Mouse (Mus musculus): ENCODE measurements around the gene Syn3. TPM values are rescaled to one million over a fixed set of nuclear protein-coding genes. Genes with fewer than 3 reads are reported as not detected.

Syn3 gene
- polyA plus RNA-seq, 1 experiment from 2014 or later = 7.4 TPM

GRCm38 (mm10) chr10:86365632-86366092 is 133.0 kb downstream of the Syn3 start:
- H3K36me3 ChIP-seq (ENCODE audit: insufficient read depth, low read length) = no peaks in the 10 kb centered on the region
- WGBS = 20% methylated on average over 5 of the region's 5 CpGs
- peaks cover 35% of the 10 kb centered on the region for H3K4me1 ChIP-seq (ENCODE audit: insufficient read depth, low read length)
- no peak overlapping the region for H3K9ac ChIP-seq (replicated peaks; ENCODE audit: low read length)
- no peak overlapping the region for H3K4me2 ChIP-seq (replicated peaks; ENCODE audit: low read depth, low read length)
- no peaks in the 10 kb centered on the region for H3K27me3 ChIP-seq (ENCODE audit: insufficient read depth, low read length)
- no peak overlapping the region for H3K4me3 ChIP-seq (ENCODE audit: low read length)
- H3K27ac ChIP-seq (ENCODE audit: low read length) = 0 out of 2 replicates have a peak overlapping the region, but pooled peaks have one; percentile 16
- no peaks in the 10 kb centered on the region for H3K9me3 ChIP-seq (ENCODE audit: low read length)
- peak; percentile 92 for ATAC-seq (ENCODE audit: low FRiP score, low TSS enrichment)

- Histone ChIP-seq H3K9me3 (ENCODE audit: low read length) (no peaks in the 10 kb centered on the region), H3K4me2 (replicated peaks; ENCODE audit: low read depth, low read length) (no peak overlapping the region), H3K4me1 (ENCODE audit: insufficient read depth, low read length) (peaks cover 37% of the 10 kb centered on the region), H3K9ac (replicated peaks; ENCODE audit: low read length) (no peak overlapping the region), H3K27me3 (ENCODE audit: insufficient read depth, low read length) (no peaks in the 10 kb centered on the region), H3K27ac (ENCODE audit: low read length) (no peak overlapping the region), H3K36me3 (ENCODE audit: insufficient read depth, low read length) (no peaks in the 10 kb centered on the region), H3K4me3 (ENCODE audit: low read length) (no peak overlapping the region)
- ATAC-seq (ENCODE audit: low FRiP score, low TSS enrichment) = no peak
- WGBS = 76% methylated on average over 8 of the region's 8 CpGs
Measured at GRCm38 (mm10) chr10:86363669-86364309, 134.9 kb downstream of the Syn3 start.

- no peak overlapping the region for H3K27ac ChIP-seq (ENCODE audit: low read length)
- peaks cover 12% of the 10 kb centered on the region for H3K4me1 ChIP-seq (ENCODE audit: insufficient read depth, low read length)
- H3K4me2 ChIP-seq (replicated peaks; ENCODE audit: low read depth, low read length) = no peak overlapping the region
- H3K27me3 ChIP-seq (ENCODE audit: insufficient read depth, low read length) = no peaks in the 10 kb centered on the region
- no peaks in the 10 kb centered on the region for H3K9me3 ChIP-seq (ENCODE audit: low read length)
- WGBS = 42% methylated on average over 4 of the region's 4 CpGs
- no peak for ATAC-seq (ENCODE audit: low FRiP score, low TSS enrichment)
- H3K9ac ChIP-seq (replicated peaks; ENCODE audit: low read length) = no peak overlapping the region
- no peaks in the 10 kb centered on the region for H3K36me3 ChIP-seq (ENCODE audit: insufficient read depth, low read length)
- no peak overlapping the region for H3K4me3 ChIP-seq (ENCODE audit: low read length)
Measured at GRCm38 (mm10) chr10:86359699-86360098, 139.0 kb downstream of the Syn3 start.

- 59% methylated on average over 2 of the region's 2 CpGs for WGBS
- Histone ChIP-seq H3K4me2 (replicated peaks; ENCODE audit: low read depth, low read length) (no peak overlapping the region), H3K4me3 (ENCODE audit: low read length) (no peak overlapping the region), H3K27ac (ENCODE audit: low read length) (no peak overlapping the region), H3K27me3 (ENCODE audit: insufficient read depth, low read length) (no peaks in the 10 kb centered on the region), H3K9ac (replicated peaks; ENCODE audit: low read length) (no peak overlapping the region), H3K4me1 (ENCODE audit: insufficient read depth, low read length) (peaks cover 8% of the 10 kb centered on the region), H3K9me3 (ENCODE audit: low read length) (no peaks in the 10 kb centered on the region), H3K36me3 (ENCODE audit: insufficient read depth, low read length) (no peaks in the 10 kb centered on the region)
- ATAC-seq (ENCODE audit: low FRiP score, low TSS enrichment) = no peak
Measured at GRCm38 (mm10) chr10:86359208-86359607, 139.5 kb downstream of the Syn3 start.

- ATAC-seq (ENCODE audit: low FRiP score, low TSS enrichment) = no peak
- no peak overlapping the region for H3K4me2 ChIP-seq (replicated peaks; ENCODE audit: low read depth, low read length)
Measured at GRCm38 (mm10) chr10:86358307-86358975, 140.3 kb downstream of the Syn3 start.

GRCm38 (mm10) chr10:86356819-86357563 is 141.7 kb downstream of the Syn3 start:
- Histone ChIP-seq H3K4me2 (replicated peaks; ENCODE audit: low read depth, low read length) (no peak overlapping the region), H3K4me3 (ENCODE audit: low read length) (no peak overlapping the region), H3K36me3 (ENCODE audit: insufficient read depth, low read length) (no peaks in the 10 kb centered on the region), H3K9me3 (ENCODE audit: low read length) (no peaks in the 10 kb centered on the region), H3K27me3 (ENCODE audit: insufficient read depth, low read length) (no peaks in the 10 kb centered on the region), H3K9ac (replicated peaks; ENCODE audit: low read length) (no peak overlapping the region), H3K27ac (ENCODE audit: low read length) (no peak overlapping the region), H3K4me1 (ENCODE audit: insufficient read depth, low read length) (peaks cover 8% of the 10 kb centered on the region)
- WGBS = 60% methylated on average over 5 of the region's 5 CpGs
- ATAC-seq (ENCODE audit: low FRiP score, low TSS enrichment) = 0 out of 2 replicates have a peak, but pooled peaks have one; percentile 51

More at GRCm38 (mm10) chr10:86358307-86358975, 140.3 kb downstream of the Syn3 start:
- Histone ChIP-seq H3K36me3 (ENCODE audit: insufficient read depth, low read length) (no peaks in the 10 kb centered on the region), H3K4me3 (ENCODE audit: low read length) (no peak overlapping the region), H3K9ac (replicated peaks; ENCODE audit: low read length) (no peak overlapping the region), H3K27me3 (ENCODE audit: insufficient read depth, low read length) (no peaks in the 10 kb centered on the region), H3K27ac (ENCODE audit: low read length) (no peak overlapping the region), H3K4me1 (ENCODE audit: insufficient read depth, low read length) (peaks cover 8% of the 10 kb centered on the region), H3K9me3 (ENCODE audit: low read length) (no peaks in the 10 kb centered on the region)
- WGBS = 86% methylated on average over 7 of the region's 7 CpGs

GRCm38 (mm10) chr10:86352521-86352920 is 146.2 kb downstream of the Syn3 start:
- Histone ChIP-seq H3K4me2 (replicated peaks; ENCODE audit: low read depth, low read length) (no peak overlapping the region), H3K36me3 (ENCODE audit: insufficient read depth, low read length) (peaks cover 12% of the 10 kb centered on the region; the same call in 1 of the 2 replicates), H3K9ac (replicated peaks; ENCODE audit: low read length) (no peak overlapping the region), H3K27me3 (ENCODE audit: insufficient read depth, low read length) (no peaks in the 10 kb centered on the region), H3K9me3 (ENCODE audit: low read length) (no peaks in the 10 kb centered on the region), H3K4me1 (ENCODE audit: insufficient read depth, low read length) (no peaks in the 10 kb centered on the region), H3K27ac (ENCODE audit: low read length) (no peak overlapping the region), H3K4me3 (ENCODE audit: low read length) (no peak overlapping the region)
- no peak for ATAC-seq (ENCODE audit: low FRiP score, low TSS enrichment)
- 94% methylated on average over 3 of the region's 3 CpGs for WGBS

GRCm38 (mm10) chr10:86351287-86351686 is 147.4 kb downstream of the Syn3 start:
- no peak overlapping the region for H3K4me2 ChIP-seq (replicated peaks; ENCODE audit: low read depth, low read length)
- no peaks in the 10 kb centered on the region for H3K9me3 ChIP-seq (ENCODE audit: low read length)
- H3K27me3 ChIP-seq (ENCODE audit: insufficient read depth, low read length) = no peaks in the 10 kb centered on the region
- 77% methylated on average over 2 of the region's 2 CpGs for WGBS
- H3K4me1 ChIP-seq (ENCODE audit: insufficient read depth, low read length) = peaks cover 2% of the 10 kb centered on the region; the same call in 1 of the 2 replicates
- no peak overlapping the region for H3K9ac ChIP-seq (replicated peaks; ENCODE audit: low read length)
- H3K4me3 ChIP-seq (ENCODE audit: low read length) = no peak overlapping the region
- ATAC-seq (ENCODE audit: low FRiP score, low TSS enrichment) = no peak
- H3K36me3 ChIP-seq (ENCODE audit: insufficient read depth, low read length) = peaks cover 20% of the 10 kb centered on the region; the same call in 1 of the 2 replicates
- H3K27ac ChIP-seq (ENCODE audit: low read length) = no peak overlapping the region

GRCm38 (mm10) chr10:86346235-86346840 is 152.4 kb downstream of the Syn3 start:
- WGBS = 37% methylated on average over 3 of the region's 3 CpGs
- no peak overlapping the region for H3K27ac ChIP-seq (ENCODE audit: low read length)
- H3K4me1 ChIP-seq (ENCODE audit: insufficient read depth, low read length) = peaks cover 12% of the 10 kb centered on the region
- no peaks in the 10 kb centered on the region for H3K9me3 ChIP-seq (ENCODE audit: low read length)
- no peak overlapping the region for H3K4me2 ChIP-seq (replicated peaks; ENCODE audit: low read depth, low read length)
- no peak overlapping the region for H3K4me3 ChIP-seq (ENCODE audit: low read length)
- no peak overlapping the region for H3K9ac ChIP-seq (replicated peaks; ENCODE audit: low read length)
- no peaks in the 10 kb centered on the region for H3K27me3 ChIP-seq (ENCODE audit: insufficient read depth, low read length)
- H3K36me3 ChIP-seq (ENCODE audit: insufficient read depth, low read length) = peaks cover 42% of the 10 kb centered on the region
- ATAC-seq (ENCODE audit: low FRiP score, low TSS enrichment) = no peak
